Mouse (Mus musculus) fibroblast of lung, adult 2 months (primary cell): ENCODE results near the gene Olfr1491.

Experiments
- DNase-seq: peaks from one replicate; pipeline ENCODE4 v3.0.0-alpha.2; 2011; ENCODE audit warnings: low read depth

Gene Olfr1491

DNA sequence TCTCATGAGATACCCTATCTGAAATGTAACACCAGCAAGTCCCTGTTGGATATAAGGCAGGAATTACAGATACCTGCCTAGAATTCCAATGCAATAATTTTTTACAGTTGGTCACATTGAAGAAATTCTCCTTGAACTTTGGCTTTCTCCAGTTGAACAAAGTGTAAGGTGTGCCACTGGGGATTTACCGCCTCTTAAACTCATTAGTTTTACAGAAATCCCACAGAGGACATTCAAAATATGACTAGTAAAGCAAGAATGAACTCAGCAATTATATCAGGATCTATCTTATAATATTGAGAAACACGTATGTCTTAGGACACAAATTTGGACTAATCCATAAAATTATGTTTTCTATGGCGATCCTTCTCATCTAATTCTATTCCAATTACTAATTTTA, at the start of gene Olfr1491:
Olfr1491 (plus strand) TSS at position 301 of the 400 bp plus-strand sequence.
- no peak for DNase-seq

DNA sequence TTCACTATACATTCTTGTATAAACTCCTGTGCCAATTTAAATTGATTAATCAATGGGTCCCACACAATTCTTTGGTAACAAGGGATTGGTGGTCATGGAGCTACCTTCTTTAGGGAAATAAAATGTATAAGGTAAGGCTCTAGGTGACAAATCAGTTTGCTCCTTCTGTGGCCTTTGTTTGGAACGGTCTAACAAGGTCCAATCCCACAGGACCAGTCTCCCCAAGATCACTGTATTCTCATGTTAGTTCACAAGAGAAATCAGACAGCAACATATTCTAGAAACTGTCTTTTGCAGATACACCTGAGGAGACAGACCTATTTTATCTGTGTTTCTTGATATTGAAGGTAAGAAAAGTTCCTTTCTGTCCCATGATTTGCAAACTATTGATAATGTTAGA, 46.3 kb upstream of the Olfr1491 start, which contains the start of gene Olfr1490:
Olfr1490 (plus strand) TSS at position 301 of the 400 bp plus-strand sequence.
- DNase-seq: no peak

- no peak for DNase-seq
Observed at GRCm38 (mm10) chr19:13722978-13723377, 25.9 kb downstream of the Olfr1491 start, which contains the start of gene Olfr1493-ps1. Gene Olfr1493-ps1 (plus strand): TSS chr19:13723278.

DNA sequence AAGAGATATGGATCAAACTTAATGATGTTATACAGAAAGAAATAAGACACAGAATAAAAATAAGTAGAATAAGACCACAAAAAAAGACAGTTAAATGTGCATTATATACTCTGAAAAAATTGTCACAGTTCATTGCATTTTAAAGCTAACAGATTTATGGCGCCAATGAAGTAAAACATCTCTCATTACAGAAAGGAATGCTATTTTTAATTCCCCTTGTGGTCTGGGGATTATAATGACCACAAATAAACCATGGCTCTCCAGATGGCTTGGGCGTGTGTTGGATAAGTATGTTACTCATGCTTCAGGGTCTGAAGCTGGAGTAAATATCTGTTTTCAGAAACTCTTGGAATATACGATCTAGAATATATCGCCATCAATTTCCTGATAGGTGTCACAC, 42.4 kb downstream of the Olfr1491 start, which contains the start of gene Olfr1494:
Olfr1494 (plus strand) TSS at position 301 of the 400 bp plus-strand sequence.
- no peak for DNase-seq

- no peak for DNase-seq
Observed at GRCm38 (mm10) chr19:13749366-13749765, 52.3 kb downstream of the Olfr1491 start.
